Mouse (Mus musculus) CD4-positive, CD25-positive, alpha-beta regulatory T cell, adult 2 months (primary cell): ENCODE measurements at regions not wholly inside any gene's neighbourhood (a gene's known extent, or its start where the extent isn't known, plus 50 kb on each side); places are given as distances from the start of the nearest gene placed in this dataset.

Experiments
- DNase-seq: peaks from one replicate; pipeline ENCODE4 v3.0.0-alpha.2; 2012; ENCODE audit warnings: low read depth, low spot score

- no peak for DNase-seq
Observed at GRCm38 (mm10) chr13:107540784-107541634, 503.2 kb upstream of the Smim15 start.

DNA sequence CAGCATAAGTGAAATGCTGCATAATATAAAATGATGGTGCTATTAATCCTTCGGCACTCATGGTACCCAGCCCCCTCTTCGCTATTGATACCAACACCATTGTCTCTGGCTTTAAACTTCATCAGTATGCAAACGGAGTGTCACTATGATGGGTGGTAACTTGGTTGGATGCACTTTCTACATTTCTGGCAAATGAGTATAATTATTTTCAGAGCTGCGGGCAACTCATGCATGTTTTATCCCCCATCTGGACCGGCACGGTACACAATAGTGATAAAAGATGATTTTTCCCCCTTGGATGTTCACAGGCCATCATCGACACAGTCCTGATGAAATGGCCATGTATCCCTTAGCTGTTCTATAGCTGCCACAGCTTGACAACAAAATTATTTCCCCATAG, 503.9 kb upstream of the Smim15 start:
- no peak for DNase-seq

DNA sequence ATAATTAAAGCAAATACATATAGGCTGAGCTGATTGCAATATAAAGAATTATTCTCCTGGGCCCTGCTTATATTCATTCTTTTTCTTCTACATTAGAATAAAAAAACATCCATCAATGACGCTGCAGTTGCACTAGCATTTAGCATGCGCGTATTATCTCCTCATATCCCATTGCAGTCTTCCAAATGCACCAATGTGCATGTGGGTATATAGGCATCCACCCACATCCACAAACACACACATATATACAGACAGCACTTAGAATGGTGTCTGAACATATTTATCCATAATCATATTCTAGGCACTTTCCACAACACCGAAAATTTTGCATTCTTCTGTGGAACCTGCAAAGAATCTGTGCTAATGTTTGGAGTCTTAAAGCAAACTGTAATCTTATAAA, 504.4 kb upstream of the Smim15 start:
- no peak for DNase-seq

DNA sequence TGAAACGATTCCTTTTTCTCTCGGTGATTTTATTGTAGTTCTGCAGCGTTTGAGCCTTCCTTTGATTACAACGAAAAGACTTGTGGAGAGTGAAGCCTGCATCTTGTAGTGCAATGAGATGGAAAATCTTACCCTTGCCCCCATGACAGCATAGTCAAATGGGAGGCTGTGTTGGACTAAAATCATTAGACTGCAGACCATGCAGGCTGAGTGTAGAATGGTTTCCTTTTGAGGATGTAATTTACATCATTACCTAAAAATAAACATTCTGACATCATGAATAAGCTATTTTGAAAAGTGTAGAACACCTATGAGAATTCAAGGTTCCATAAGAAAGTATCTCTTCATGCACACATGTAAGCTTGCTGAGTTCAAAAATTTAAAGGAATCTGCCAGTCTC, 504.9 kb upstream of the Smim15 start:
- no peak for DNase-seq

DNA sequence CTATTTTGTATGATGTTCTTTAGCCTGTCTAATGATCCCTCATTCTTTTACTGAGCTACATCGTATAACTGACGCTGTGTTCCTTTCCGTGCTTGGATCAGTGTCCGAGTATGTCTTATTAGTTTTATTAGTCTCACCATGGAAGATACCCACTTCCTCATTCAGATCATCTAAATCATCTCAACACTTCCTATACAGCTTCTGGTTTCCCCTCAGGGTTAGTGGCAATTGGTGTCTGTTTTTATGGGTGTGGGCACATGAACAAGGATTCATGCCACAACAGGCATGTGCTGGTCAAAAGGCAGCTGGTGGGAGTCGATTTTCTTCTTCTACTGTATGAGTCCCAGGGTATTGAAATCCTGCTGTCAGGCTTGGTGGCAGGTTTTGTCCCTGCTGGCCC, 509.0 kb upstream of the Smim15 start:
- DNase-seq = no peak

- no peak for DNase-seq
Observed at GRCm38 (mm10) chr13:107533323-107533722, 510.9 kb upstream of the Smim15 start.

DNA sequence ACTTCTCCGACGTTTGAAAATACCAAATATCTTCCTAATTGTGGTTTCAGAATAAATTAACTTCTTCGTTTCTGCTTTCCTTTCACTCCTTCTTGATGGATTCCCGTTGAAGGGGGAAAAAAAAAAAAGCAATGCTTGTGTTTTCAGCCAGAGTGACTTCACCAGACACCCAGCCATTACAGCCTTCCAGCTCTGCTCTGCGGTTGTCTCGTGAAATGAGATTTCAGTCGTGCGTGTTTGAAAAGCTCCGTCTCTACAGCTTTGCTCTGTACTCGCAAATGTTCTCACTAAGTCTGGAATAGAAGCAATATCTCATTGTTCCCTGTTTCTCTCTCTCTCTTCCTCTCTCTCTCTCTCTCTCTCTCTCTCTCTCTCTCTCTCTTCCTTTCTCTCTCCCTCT, 509.6 kb upstream of the Kif2a start:
- DNase-seq = no peak

DNA sequence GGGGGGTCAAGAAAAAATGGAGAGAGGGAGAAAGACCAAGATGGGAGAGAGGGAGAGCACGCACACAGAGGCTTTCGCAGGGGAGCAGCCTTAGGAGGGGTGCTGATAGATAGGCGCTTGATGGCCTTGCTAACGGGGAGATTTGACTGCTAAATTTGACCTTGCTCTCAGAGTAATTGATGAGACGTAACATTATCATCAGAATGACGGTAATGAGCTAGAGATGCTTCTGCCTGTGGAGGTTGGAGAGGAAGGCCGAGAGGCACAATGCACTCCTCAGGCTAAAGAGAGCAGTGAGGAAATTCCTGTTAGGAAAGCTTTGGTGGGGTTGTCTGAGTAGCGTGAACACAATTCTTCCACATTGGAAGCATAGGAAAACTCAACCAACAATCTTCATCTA, 509.1 kb upstream of the Kif2a start:
- DNase-seq = no peak

- DNase-seq = no peak
Observed at GRCm38 (mm10) chr13:107530392-107530791, 508.5 kb upstream of the Kif2a start.

DNA sequence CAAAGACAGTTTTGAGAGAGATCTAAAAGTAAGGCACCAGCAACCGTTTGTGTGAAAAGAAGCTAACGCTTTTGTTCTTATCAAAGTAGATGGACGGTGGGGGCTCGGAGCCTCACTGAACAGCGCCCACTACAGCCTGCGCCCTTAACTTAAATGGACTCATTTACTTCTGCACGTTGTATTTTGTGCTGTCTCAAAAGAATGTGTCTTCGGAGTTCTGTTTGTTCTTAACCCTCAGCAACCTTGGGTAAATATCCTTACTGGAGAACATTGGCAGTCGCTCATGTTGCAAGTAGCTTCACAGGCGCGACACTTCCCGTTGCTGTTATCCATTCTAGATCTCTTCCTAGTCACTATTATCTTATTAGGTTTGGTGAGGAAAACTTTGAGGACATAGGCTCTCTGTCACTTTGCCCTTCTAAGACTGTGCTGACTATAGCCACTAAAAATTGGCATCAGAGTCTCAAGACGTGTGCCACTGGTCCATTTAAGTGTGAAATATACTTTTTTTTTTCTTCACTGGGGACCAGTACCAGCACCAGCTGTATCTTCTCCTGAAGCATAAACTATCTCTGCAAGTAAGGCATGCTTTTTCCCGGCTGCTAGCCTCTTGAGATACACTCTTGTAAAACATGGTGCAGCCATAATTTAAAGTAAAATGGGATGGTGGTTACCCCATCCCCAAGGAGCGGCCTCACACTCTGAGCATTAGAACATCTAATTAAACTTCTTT, 507.0 kb upstream of the Kif2a start:
- DNase-seq = no peak

- DNase-seq = peak; percentile 15
Observed at GRCm38 (mm10) chr13:107522942-107523341, 501.0 kb upstream of the Kif2a start.

DNA sequence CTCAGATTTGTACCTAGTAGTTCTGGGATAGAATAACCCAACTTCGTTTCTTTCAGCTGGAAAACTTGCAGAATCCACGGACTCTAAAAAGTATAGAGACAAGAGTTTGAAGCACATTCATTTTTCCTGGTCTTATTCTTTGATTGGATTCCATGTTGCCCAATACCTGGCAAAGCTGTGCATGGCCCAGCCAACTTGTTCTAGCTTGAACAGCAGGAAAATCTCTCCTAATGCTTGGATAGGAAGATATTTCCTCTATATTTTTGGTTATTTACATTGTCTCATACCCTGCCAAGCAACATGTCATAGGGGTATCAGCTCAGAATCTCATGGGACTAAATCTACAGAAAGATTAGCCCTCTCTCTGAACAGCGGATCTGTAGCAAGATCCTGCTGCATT, 492.3 kb upstream of the Kif2a start:
- no peak for DNase-seq

DNA sequence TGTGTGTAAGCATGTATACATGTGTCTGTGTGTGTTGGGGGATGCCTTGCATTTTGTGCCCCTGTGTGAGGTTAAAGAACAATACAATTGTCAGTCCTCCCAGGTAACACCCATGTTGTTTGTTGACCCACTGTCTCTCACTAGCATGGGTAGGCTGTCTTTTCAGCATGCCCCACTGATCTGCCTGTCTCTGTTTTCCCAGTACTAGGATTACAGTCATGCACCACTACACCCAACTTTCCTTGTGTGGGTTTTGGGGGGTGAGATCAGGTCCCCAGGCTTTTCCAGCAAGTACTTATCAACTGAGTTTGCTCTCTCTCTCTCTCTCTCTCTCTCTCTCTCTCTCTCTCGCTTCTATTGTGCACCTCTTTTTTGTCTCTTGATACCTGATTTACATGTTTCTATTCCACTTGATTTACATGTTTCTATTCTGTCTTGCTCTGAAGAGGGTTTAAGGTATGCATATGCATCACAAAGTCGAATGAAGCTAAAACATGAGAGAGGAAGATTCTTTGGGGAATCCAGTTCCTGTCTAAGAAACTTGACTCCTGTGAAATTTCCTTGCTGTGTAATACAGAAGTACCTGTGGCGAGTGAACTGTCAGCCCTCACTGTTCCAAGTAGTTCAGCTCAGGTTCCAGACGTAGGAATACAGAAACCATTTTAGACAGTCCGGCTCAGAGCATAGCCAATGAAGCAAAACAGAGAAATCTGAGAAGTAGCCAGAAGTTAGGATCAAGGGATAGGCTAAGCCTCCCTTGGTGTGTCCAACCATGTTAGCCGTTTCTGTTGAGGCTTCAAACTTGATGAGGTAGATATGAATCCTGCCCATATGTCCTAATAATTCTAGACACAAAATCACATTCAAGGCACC, 491.6 kb upstream of the Kif2a start:
- DNase-seq = no peak

- no peak for DNase-seq
Observed at GRCm38 (mm10) chr13:107507336-107507735, 485.4 kb upstream of the Kif2a start.

- DNase-seq = no peak
Observed at GRCm38 (mm10) chr13:107506832-107507231, 484.9 kb upstream of the Kif2a start.

DNA sequence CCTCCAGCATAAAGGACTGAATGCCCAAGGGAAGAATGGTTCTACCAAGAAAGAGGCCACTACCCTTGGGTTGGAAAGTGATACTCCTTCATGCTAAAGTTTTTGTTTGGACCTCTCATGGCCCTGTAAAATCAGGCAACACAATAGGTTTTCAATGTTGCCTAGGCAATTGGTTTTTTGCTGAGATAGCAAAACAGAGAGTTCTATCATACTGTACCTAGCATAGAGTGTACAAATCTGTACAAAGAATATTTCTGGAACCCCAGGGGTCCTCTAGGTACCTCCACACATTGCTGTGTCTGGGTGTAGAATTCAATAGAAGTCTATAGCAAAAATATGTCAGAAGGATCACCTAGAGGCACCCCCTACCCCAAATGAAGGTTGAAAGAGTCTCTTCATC, 483.4 kb upstream of the Kif2a start:
- no peak for DNase-seq

DNA sequence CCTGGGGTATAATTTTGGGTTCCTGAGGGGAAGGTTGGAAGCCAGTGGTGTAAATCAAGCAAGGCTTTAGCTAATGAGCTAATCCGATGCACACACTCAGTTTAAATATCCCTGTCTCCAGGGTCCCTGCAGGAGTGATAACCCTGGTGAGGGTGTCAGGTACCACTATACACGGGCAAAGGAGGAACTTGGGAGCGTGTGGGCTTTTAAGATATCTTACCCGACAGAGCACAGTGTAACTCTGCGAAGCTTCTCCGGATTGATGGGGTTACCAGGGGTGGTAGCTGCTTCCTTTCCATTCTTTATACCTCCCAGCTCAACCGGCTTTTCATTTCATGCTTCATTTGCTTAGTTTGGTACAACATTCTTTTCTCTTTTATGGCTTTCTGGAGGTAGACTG, 480.3 kb upstream of the Kif2a start:
- DNase-seq = no peak

DNA sequence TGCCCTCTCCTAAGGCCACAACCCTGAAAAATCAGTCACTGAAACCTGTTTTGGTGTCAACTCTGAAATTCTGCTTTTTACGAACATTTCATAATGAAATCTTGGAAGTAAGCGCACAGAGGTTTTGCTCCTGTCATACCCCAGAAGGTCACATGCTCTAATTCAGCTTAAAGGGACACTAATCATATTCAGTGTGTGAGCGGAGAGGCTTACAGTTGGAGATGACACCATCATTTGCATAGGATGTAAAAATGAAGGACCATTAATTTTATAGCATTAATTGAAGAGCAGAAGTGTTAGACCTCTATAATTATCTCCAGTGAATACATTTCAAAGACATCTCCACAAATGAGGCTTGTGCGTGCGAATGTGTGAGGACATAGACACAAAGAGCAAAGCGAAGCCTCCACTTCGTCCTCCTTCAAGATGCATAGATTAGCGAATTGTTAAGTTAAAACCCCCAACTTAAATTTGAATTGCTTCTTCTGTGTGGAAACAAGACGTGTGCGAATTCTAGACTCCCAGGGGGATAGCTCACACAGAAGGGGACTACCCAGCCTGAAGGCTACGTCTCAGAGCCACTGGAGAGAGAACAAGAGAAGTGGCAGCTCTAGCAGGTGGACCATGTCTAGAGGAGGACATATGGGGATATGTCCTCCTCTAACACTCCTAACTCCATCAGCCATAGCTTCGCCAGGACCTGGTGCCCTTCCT, 479.0 kb upstream of the Kif2a start:
- no peak for DNase-seq

DNA sequence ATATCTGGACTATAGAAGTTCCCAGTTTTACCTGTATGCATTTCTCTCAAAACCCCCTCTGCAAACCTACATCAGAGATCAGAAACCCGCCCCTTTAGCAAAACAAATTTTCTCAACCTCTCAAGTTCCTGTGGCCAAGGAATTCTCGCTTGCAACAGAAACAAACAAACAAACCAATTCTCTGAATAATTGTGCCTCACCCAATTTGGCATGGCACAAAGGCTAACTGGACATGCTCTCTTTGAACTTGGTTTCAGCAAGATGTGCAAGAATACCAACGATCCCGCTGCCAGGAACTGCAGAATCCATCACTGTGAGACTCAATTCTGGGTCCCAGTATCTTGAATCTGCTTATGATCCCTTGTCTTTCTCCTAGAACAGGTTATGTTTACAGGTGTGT, 477.4 kb upstream of the Kif2a start:
- DNase-seq = no peak

DNA sequence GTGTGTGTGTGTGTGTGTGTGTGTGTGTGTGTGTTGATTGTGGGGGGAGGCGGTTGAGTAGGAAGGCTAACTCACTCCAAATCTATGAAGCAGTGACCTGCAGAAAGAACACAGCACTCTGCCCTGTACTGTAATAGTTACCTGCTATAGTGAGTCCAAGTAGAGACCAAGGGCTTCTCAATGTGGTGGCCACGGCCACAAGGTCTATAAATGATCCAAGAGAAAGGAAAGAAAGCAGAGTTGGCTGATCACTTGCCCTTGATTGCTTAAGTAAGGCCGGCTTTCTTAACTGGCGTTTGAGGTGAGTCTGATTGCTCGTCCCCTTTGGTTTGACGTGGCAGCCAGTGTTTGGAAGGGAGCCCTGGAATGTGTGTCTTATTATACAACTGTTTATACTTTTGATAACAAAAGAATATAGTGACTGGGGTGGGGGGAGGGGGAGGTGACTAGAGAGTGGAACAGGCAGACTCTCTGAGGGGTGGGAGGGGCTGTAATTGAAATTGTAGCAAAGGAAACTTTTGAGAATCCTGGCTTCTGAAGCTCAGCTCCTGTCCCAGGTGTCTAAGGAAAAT, 473.3 kb upstream of the Kif2a start:
- DNase-seq = no peak

DNA sequence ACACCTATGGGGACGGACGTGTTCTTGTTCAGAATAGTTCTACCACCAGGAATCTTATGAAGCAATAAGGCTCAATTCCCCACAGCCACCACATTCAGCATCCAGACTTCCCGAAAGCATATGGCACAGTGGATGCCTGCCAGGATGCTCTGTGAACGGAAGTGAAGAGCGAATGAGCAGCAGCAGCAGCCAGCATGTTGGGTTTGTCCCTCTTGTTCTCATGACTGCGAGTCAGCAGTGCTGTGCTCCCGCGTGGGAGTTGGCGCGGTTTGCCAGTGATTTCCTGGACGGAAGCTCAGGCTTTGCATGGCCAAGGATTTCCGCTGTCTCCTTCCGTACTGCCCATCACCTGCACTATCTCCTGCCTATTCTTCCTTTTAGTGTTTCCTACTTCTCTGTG, 471.8 kb upstream of the Kif2a start:
- DNase-seq = no peak
